Mouse (Mus musculus) bone marrow, adult 2 months (tissue): ENCODE measurements at regions not wholly inside any gene's neighbourhood (a gene's known extent, or its start where the extent isn't known, plus 50 kb on each side); places are given as distances from the start of the nearest gene placed in this dataset.

Experiments
- H3K27ac ChIP-seq: fragments of 200-500 bp; 2 replicates; pipeline ENCODE4 v1.5.1; 2012; ENCODE audit warnings: low read depth, mild to moderate bottlenecking, control low read depth, inconsistent platforms, low read length; ENCODE audit not compliant: control insufficient read depth, poor library complexity, insufficient read depth
- H3K4me1 ChIP-seq: fragments of 200-500 bp; 2 replicates; pipeline ENCODE4 v1.6.1; 2011; ENCODE audit warnings: low read length; ENCODE audit not compliant: control insufficient read depth, insufficient read depth
- H3K4me3 ChIP-seq: fragments of 200-500 bp; replicated peaks from 2 replicates; pipeline ENCODE3; 2011; ENCODE audit warnings: mild to moderate bottlenecking, low read depth, low read length, control low read depth; ENCODE audit not compliant: control insufficient read depth
- CTCF ChIP-seq: fragments of 200-500 bp; IDR thresholded peaks from 2 replicates; pipeline ENCODE4 v1.5.1; 2011; ENCODE audit warnings: low read length, control low read depth; ENCODE audit not compliant: control insufficient read depth, insufficient read depth
- POLR2A ChIP-seq: fragments of 200-500 bp; IDR thresholded peaks from 2 replicates; pipeline ENCODE4 v1.6.1; 2011; ENCODE audit warnings: low read depth, mild to moderate bottlenecking, control low read depth, low read length, borderline replicate concordance; ENCODE audit not compliant: control insufficient read depth
- WGBS: fragments of 180-500 bp; shearing (Covaris S2); methylation state at CpG from one replicate; pipeline ENCODE4 v1.1.7; 2018; 5-methylcytosine and 5-hydroxymethylcytosine counted together

DNA sequence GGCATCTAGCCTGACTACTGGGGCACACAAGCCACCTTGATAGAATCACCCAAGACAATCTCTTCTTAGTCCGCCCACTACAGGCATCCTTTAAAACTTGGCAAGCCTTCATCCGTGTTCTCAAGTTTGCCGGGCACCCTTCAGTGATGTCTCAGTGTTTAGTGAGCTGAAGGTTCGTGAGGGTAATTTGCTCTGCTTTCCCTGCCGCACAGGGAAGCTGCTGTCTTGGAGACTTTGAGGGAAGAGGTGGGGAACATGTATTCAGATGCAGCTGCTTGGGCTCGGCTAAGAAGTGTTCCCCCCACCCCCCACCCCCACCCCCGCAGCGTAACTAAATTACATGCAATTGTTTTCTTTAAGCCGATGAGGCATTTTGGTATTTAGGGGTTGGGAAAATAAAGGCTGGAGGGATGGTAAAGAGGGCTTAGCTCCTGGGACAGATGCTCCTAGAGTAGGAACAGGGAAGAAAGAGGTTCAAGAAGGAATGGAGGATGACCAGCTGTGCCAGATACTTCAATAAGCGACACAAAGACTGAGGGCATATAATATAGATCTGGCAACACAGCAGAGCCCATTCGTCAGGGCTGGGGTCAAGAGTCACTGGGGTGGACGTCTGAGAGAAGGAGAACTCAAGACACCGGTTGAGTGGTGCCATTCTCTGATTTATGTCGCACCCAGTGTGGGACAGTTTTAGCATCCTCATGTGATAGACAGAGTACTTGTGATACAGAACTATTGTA, 172.4 kb upstream of the Krr1 start:
- no peak for TF ChIP-seq CTCF
- H3K27ac ChIP-seq, result no peak overlapping the region
- H3K4me3 ChIP-seq, result no peak overlapping the region
- 90% methylated on average over 14 of the region's 14 CpGs for WGBS
- no peaks in the 10 kb centered on the region for H3K4me1 ChIP-seq

DNA sequence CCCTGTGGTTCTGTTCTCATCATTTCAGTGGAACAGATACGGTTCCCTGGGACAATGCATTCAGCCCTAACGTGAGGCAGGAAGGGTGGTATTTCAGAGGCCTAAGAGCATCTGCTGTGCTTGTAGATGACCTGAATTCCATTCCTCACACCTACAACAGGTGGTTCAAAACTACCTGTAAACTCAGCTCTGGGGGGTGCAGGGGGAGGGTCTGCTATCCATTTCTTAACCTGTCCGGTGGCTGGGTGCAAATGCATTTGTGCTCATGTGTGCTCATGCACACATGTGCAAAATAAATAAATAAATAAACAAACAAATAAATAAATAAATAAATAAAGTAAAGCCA, 171.9 kb upstream of the Krr1 start:
- no peaks in the 10 kb centered on the region for H3K4me1 ChIP-seq
- no peak overlapping the region for H3K27ac ChIP-seq
- no peak overlapping the region for H3K4me3 ChIP-seq
- WGBS, result 91% methylated on average over 3 of the region's 3 CpGs
- TF ChIP-seq CTCF (no peak), POLR2A (no peak)

DNA sequence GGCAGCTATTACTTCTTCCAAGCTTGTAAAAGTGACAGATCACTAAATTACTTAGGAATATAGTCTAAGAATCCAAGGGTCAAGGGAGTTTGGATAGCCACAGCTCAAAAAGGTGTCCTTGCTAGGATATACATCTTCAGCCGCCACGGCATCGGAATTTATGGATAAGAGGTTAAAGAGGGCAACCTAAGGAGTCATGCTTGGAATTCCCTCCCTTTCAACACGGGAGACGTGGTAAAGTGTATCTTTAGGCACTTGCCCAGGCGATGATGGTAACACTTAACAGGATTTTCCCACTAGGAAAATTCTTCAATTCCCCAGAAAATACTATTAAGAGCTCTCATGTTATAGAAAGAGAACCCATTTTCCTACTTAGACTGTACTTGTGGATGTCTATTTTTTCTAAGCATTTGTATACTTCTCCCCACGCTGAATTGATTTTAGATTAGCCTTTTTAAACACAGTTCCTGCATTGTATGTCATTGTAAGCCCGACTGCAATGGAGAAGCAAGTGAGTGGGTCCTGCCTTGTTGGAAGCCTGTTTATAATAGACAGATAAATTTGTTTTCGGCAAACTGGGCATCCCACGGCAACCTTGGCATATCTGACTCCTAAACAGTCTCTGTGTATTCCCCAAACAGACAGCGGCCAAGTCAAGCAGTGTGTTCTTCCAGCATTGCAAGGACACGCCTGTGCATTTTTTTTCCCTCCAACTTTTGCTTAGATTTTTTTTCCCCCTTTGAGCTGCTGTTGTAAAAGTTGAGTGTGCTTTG, 171.3 kb upstream of the Krr1 start:
- no peak for TF ChIP-seq CTCF
- no peak for TF ChIP-seq POLR2A
- H3K27ac ChIP-seq, result no peak overlapping the region
- no peaks in the 10 kb centered on the region for H3K4me1 ChIP-seq
- H3K4me3 ChIP-seq, result no peak overlapping the region
- WGBS, result 84% methylated on average over 12 of the region's 12 CpGs

- Histone ChIP-seq H3K4me1 (no peaks in the 10 kb centered on the region), H3K27ac (no peak overlapping the region), H3K4me3 (no peak overlapping the region)
- WGBS, result 87% methylated on average over 12 of the region's 12 CpGs
- no peak for TF ChIP-seq CTCF
- TF ChIP-seq POLR2A, result no peak
These were observed 170.6 kb upstream of the Krr1 start for GRCm38 (mm10) chr10:111801794-111802359.

DNA sequence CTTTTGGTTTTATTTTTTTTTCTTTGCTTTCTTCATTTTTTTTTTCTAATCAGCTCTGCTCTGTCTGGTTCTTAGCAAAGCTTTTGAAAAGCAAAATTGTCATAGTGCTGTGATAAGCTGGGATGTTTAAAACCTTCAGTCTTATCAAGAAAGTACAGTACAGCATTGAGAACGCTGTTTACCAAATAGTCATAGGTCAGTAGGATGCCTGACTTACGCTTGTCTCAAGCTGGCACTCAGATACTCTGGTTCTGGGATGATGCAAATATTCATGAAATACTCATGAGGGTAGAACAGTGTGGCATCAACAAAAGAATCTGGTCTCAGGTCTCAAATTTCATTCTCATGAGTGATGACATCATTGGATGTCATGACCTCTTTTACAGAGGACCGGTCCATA, 166.1 kb upstream of the Krr1 start:
- WGBS, result 74% methylated on average over 3 of the region's 3 CpGs
- Histone ChIP-seq H3K4me3 (no peak overlapping the region), H3K4me1 (no peaks in the 10 kb centered on the region), H3K27ac (no peak overlapping the region)
- no peak for TF ChIP-seq CTCF
- TF ChIP-seq POLR2A, result no peak

- WGBS, result 17% methylated on average over 5 of the region's 5 CpGs
- no peaks in the 10 kb centered on the region for H3K4me1 ChIP-seq
These were observed 165.5 kb upstream of the Krr1 start for GRCm38 (mm10) chr10:111806916-111807315.

DNA sequence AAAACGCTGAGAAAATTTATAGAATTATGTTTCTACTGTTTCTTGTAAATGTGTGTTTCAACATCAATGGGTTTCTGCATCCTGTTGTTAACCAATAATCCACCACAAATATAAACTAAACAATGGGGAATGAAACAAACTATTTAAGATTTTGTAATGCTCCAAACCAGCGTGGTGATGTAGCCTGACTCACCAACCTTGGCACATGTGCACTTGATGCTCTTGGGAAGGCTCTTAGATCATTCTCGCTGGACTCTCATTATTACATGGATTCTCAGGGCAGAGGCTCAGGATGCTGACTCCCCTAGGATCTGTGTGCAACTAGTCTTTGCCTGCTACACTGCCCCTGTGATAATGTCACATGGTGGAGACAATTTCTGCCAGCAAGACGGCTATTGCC, 158.7 kb upstream of the Krr1 start:
- TF ChIP-seq POLR2A, result no peak
- TF ChIP-seq CTCF, result no peak
- H3K27ac ChIP-seq, result no peak overlapping the region
- WGBS, result 61% methylated on average over 4 of the region's 4 CpGs
- H3K4me3 ChIP-seq, result no peak overlapping the region
- H3K4me1 ChIP-seq, result no peaks in the 10 kb centered on the region

More at GRCm38 (mm10) chr10:111806916-111807315, 165.5 kb upstream of the Krr1 start:
- Histone ChIP-seq H3K4me3 (no peak overlapping the region), H3K27ac (no peak overlapping the region)
- TF ChIP-seq POLR2A, result no peak
- TF ChIP-seq CTCF, result no peak

- Histone ChIP-seq H3K27ac (no peak overlapping the region), H3K4me1 (no peaks in the 10 kb centered on the region), H3K4me3 (no peak overlapping the region)
- TF ChIP-seq POLR2A, result no peak
- no peak for TF ChIP-seq CTCF
- WGBS, result 78% methylated on average over 5 of the region's 5 CpGs
These were observed 157.8 kb upstream of the Krr1 start for GRCm38 (mm10) chr10:111814648-111815047.

GRCm38 (mm10) chr10:111815160-111815559, 157.3 kb upstream of the Krr1 start:
- TF ChIP-seq CTCF (no peak), POLR2A (no peak)
- Histone ChIP-seq H3K4me1 (no peaks in the 10 kb centered on the region), H3K27ac (no peak overlapping the region), H3K4me3 (no peak overlapping the region)
- WGBS, result 75% methylated on average over 2 of the region's 2 CpGs
